Mouse (Mus musculus): ENCODE measurements around the gene Gmeb1. TPM values are rescaled to one million over a fixed set of nuclear protein-coding genes. Genes with fewer than 3 reads are reported as not detected.

Gene Gmeb1
- polyA plus RNA-seq, 1 experiment, result 19.6 TPM

DNA sequence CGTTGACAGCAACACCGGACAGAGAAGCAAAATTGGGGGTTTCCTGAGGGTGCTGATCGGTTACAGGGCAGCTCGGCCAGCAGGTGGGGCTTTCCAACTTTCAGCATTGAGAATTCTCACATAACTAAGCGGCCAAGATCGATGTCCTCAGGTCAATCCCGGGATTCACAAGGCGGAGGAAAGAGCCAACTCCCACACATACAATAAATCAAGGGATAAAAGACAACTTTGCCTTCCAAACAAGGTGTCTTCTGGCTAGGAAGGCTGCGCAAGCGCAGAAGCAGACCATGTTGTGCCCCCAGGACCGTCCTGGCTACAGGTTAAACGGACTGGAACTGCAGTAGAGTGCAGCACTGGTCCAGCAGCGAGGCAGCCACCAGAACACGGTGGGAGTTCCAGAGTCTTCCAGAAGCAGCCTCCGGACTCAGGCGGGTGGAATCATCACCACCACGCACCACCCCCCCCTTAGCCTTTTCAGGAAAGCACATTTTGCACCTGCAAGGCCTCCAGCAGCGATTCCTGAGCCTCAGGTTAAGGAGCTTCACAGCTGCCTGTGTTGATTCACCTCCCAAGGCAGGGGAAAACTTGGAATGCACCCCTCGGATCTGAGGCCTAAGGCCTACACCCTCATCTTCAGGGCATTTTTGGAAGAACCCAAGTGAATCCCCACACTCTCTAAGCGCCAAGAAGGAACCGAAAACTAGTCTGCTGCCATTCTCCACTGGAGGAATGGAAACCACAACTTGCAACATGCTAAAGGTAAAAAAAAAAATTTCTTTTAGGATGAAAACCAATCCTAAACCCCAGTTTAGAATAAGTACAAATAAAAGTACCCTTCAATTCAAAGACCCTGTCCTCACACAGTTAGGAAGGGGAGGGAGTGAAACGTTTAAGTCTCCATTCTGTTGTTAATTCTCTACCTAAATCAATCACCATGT is 79.4 kb downstream of the Gmeb1 start:
- Histone ChIP-seq H3K4me1 (ENCODE audit: control insufficient read depth, insufficient read depth, low read length) (no peaks in the 10 kb centered on the region), H3K4me3 (replicated peaks; ENCODE audit: control insufficient read depth, low read depth, low read length) (no peak overlapping the region), H3K27ac (ENCODE audit: control insufficient read depth, insufficient read depth, low read depth, low read length, poor library complexity) (no peak overlapping the region)
- 59% methylated on average over 22 of the region's 22 CpGs for WGBS
- TF ChIP-seq CTCF (IDR thresholded peaks at IDR 0.05; ENCODE audit: control insufficient read depth, insufficient read depth, low read length), result peak; percentile 8; the same call in 1 of the 2 replicates
- no peak for TF ChIP-seq POLR2A (IDR thresholded peaks at IDR 0.05; ENCODE audit: borderline replicate concordance, control insufficient read depth, low read depth, low read length)

GRCm38 (mm10) chr4:132180710-132181109 is 80.7 kb downstream of the Gmeb1 start:
- Histone ChIP-seq H3K4me3 (replicated peaks; ENCODE audit: control insufficient read depth, low read depth, low read length) (no peak overlapping the region), H3K27ac (ENCODE audit: control insufficient read depth, insufficient read depth, low read depth, low read length, poor library complexity) (no peak overlapping the region), H3K4me1 (ENCODE audit: control insufficient read depth, insufficient read depth, low read length) (no peaks in the 10 kb centered on the region)
- WGBS, result 86% methylated on average over 9 of the region's 9 CpGs
- TF ChIP-seq CTCF (IDR thresholded peaks at IDR 0.05; ENCODE audit: control insufficient read depth, insufficient read depth, low read length) (0 out of 2 replicates have a peak, but pooled peaks have one; percentile 3), POLR2A (IDR thresholded peaks at IDR 0.05; ENCODE audit: borderline replicate concordance, control insufficient read depth, low read depth, low read length) (no peak)

- TF ChIP-seq CTCF (IDR thresholded peaks at IDR 0.05; ENCODE audit: control insufficient read depth, insufficient read depth, low read length), result peak; percentile 34
- TF ChIP-seq POLR2A (IDR thresholded peaks at IDR 0.05; ENCODE audit: borderline replicate concordance, control insufficient read depth, low read depth, low read length), result no peak
- WGBS, result 5% methylated on average over 10 of the region's 10 CpGs
- H3K4me1 ChIP-seq (ENCODE audit: control insufficient read depth, insufficient read depth, low read length), result no peaks in the 10 kb centered on the region
- H3K27ac ChIP-seq (ENCODE audit: control insufficient read depth, insufficient read depth, low read depth, low read length, poor library complexity), result no peak overlapping the region
- H3K4me3 ChIP-seq (replicated peaks; ENCODE audit: control insufficient read depth, low read depth, low read length), result no peak overlapping the region
These were observed 82.8 kb downstream of the Gmeb1 start for GRCm38 (mm10) chr4:132178630-132179059.

- WGBS, result 61% methylated on average over 10 of the region's 10 CpGs
- Histone ChIP-seq H3K4me3 (replicated peaks; ENCODE audit: control insufficient read depth, low read depth, low read length) (no peak overlapping the region), H3K4me1 (ENCODE audit: control insufficient read depth, insufficient read depth, low read length) (no peaks in the 10 kb centered on the region), H3K27ac (ENCODE audit: control insufficient read depth, insufficient read depth, low read depth, low read length, poor library complexity) (no peak overlapping the region)
- TF ChIP-seq POLR2A (IDR thresholded peaks at IDR 0.05; ENCODE audit: borderline replicate concordance, control insufficient read depth, low read depth, low read length) (no peak), CTCF (IDR thresholded peaks at IDR 0.05; ENCODE audit: control insufficient read depth, insufficient read depth, low read length) (no peak)
These were observed 84.9 kb downstream of the Gmeb1 start for GRCm38 (mm10) chr4:132176474-132176873.

Other genes starting within 250 kb of the Gmeb1 start
- gene Gm10300, start 186.9 kb downstream of the Gmeb1 start, polyA plus RNA-seq (2011; ENCODE audit: insufficient read depth, insufficient read length, low replicate concordance, missing spikeins), result 0.65 and 0.70 TPM in 2 replicates
- 298 and 306 TPM in 2 replicates for gene Epb41, start 186.3 kb downstream of the Gmeb1 start, polyA plus RNA-seq (2011; ENCODE audit: insufficient read depth, insufficient read length, low replicate concordance, missing spikeins)
- not detected in 2 replicates for gene Oprd1, start 117.1 kb downstream of the Gmeb1 start, polyA plus RNA-seq (2011; ENCODE audit: insufficient read depth, insufficient read length, low replicate concordance, missing spikeins)
- 9.9 and 14.7 TPM in 2 replicates for gene Ythdf2, start 49.3 kb downstream of the Gmeb1 start, polyA plus RNA-seq (2011; ENCODE audit: insufficient read depth, insufficient read length, low replicate concordance, missing spikeins)
- gene Taf12, start 12.8 kb upstream of the Gmeb1 start, polyA plus RNA-seq (2011; ENCODE audit: insufficient read depth, insufficient read length, low replicate concordance, missing spikeins), result 17.0 and 20.5 TPM in 2 replicates
- not detected in 2 replicates for gene Rab42, start 41.8 kb upstream of the Gmeb1 start, polyA plus RNA-seq (2011; ENCODE audit: insufficient read depth, insufficient read length, low replicate concordance, missing spikeins)
- 32.1 and 40.3 TPM in 2 replicates for gene Trnau1ap, start 67.9 kb upstream of the Gmeb1 start, polyA plus RNA-seq (2011; ENCODE audit: insufficient read depth, insufficient read length, low replicate concordance, missing spikeins)
- gene Rcc1, start 92.0 kb upstream of the Gmeb1 start, polyA plus RNA-seq (2011; ENCODE audit: insufficient read depth, insufficient read length, low replicate concordance, missing spikeins), result 48.8 and 58.7 TPM in 2 replicates
- 10.9 and 21.5 TPM in 2 replicates for gene Phactr4, start 160.9 kb upstream of the Gmeb1 start, polyA plus RNA-seq (2011; ENCODE audit: insufficient read depth, insufficient read length, low replicate concordance, missing spikeins)
- 9.5 and 19.3 TPM in 2 replicates for gene Med18, start 202.3 kb upstream of the Gmeb1 start, polyA plus RNA-seq (2011; ENCODE audit: insufficient read depth, insufficient read length, low replicate concordance, missing spikeins)
- 5.4 and 20.0 TPM in 2 replicates for gene Sesn2, start 248.9 kb upstream of the Gmeb1 start, polyA plus RNA-seq (2011; ENCODE audit: insufficient read depth, insufficient read length, low replicate concordance, missing spikeins)

Measured in bone marrow, adult 2 months (tissue).